Mouse (Mus musculus): ENCODE data around the gene Zfp974. TPM values are rescaled to one million over a fixed set of nuclear protein-coding genes. Genes with fewer than 3 reads are reported as not detected.
"Not testable (repeated sequence)": the region's sequence is repeated elsewhere in the genome, so short reads cannot be mapped to it uniquely, and the experiment has no call there.

Zfp974 gene
- 10 to 100 TPM in 1 of 2 experiments, 1 to 10 TPM in 1; 8.3 to 10.0 TPM for polyA plus RNA-seq (2017; shearing (Covaris generic))

DNA sequence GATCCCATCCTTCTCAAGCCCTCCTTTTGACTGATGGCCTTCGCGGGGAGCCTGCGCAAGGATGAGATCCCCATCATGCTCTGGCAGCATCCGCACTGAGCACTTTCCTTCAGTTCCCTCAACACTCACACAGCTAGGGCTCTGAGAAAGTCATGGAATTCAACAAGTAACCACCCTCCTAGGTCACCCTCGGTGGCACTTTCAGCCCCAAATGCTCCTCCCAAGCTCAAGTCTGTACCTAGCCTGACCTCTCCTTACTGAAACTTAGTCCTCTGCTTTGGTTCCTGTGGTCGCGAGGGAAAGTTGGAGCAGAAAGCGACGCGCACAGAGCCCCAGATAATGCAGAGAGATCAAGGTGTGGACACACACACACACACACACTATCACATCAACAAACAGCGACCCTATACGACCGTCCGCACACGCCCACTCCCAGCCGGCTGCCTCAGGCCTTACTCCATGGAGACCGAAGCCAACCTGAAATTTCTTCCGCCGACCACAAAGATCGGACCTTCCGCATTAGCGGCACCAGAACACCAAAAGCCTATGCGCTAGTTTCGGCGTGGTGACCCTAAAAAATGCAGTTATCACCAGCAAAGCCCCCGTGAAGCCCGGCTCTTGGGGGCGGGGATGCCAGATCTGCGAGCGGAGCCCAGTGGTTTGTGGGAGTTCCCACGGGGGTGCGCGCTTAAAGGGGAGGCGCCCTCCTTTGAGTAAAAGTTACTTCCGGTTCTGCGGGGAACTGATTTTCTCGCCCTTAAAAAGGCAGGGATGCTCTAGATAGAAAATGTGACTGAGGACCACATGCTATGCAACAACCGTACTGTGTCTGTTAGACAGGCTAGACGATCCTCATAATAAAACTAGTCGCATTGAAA is at the start of gene Zfp974:
Gene Zfp974, minus strand, starts transcription at position 643 of the 878 bp plus-strand sequence.
- peak; percentile 76 for ATAC-seq

- ATAC-seq: not testable (repeated sequence)
Measured at GRCm38 (mm10) chr7:27949451-27949850, 20.2 kb upstream of the Zfp974 start.

GRCm38 (mm10) chr7:27941869-27942268 is 12.6 kb upstream of the Zfp974 start:
- ATAC-seq: peak; percentile 53

DNA sequence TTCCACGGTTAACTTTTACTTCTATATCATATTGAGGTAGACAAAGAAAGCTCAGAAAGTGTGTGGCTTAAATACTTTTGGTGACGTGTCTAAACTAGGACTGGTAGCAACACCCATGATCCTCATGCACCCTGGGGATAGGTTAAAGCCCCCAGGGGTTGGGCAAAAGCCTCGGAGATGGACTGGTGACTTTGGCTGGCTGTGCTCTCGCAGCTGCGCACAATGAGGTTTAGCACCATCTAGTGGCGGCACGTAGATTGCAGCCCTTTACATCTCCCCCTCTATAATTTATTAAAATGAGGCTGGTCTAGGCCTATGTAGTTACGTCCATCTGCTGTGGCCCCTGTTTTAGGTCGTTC is 4.5 kb upstream of the Zfp974 start:
- ATAC-seq: peak; percentile 22

GRCm38 (mm10) chr7:27933050-27933799 is 4.0 kb upstream of the Zfp974 start:
- ATAC-seq: peak; percentile 92

DNA sequence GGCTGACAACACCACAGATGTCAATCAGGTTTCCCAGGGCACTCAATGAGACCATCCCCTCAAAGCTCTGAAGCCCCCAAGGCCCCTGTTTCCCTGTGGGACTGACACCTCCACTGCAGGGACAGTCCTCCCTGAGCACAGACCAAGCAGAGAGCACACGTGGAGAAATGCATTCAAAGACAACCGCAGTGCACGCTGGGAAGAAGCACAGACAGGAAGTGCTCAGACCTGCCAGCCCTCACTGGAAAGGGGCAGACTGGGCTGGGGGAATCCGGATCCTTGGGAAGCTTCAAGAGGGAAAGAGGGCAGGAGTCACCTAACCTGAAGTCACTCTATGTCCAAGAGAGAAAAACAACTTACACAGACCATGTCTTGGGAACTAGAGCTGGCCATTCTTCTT is 2.2 kb downstream of the Zfp974 start:
- ATAC-seq: not testable (repeated sequence)

DNA sequence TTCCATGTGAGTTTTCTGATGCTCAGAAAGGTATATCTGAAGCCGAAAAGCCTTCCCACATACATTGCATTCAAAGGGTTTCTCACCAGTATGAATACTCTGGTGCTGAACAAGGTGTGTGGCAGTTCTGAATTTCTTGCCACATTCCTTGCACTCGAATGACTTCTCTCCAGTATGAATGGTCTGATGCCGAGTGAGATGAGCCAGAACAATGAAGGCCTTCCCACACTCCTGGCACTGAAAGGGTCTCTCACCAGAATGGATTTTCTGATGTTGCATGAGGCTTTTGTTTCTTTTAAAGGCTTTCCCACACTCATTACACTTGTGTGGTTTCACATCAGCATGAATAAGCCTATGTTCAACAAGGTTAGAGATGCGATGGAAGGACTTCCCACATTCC is 18.3 kb downstream of the Zfp974 start:
- ATAC-seq: not testable (repeated sequence)

GRCm38 (mm10) chr7:27905061-27905848 is 24.0 kb downstream of the Zfp974 start:
- no peak for ATAC-seq

DNA sequence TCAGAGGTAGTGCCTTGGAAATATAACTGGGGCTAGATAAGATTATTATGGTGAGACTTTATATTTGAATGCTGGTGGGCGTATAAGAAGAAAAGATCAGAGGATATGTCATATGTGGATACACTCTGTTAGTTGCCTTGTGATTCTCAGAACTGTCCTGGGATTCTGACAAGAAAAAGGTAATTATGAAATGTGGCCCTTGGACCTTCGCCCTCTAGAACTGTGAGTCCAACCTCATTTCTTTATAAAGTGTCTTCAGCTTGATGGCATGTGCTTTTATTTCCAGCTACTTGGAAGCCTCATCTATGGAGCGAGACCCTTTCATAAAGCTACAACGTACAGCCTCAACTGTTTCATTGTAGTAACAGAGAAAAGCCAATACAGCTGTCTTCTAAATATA is 28.7 kb downstream of the Zfp974 start:
- ATAC-seq: no peak

GRCm38 (mm10) chr7:27881721-27882120 is 47.5 kb downstream of the Zfp974 start:
- no peak for ATAC-seq

DNA sequence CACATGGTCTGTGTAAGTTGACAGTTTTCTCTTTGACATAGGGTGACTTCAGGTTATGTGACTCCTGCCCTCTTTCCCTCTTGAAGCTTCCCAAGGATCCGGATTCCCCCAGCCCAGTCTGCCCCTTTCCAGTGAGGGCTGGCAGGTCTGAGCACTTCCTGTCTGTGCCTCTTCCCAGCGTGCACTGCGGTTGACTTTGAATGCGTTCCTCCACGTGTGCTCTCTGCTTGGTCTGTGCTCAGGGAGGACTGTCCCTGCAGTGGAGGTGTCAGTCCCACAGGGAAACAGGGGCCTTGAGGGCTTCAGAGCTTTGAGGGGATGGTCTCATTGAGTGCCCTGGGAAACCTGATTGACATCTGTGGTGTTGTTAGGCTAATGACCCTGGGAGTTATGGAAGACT is 66.7 kb downstream of the Zfp974 start:
- not testable (repeated sequence) for ATAC-seq

DNA sequence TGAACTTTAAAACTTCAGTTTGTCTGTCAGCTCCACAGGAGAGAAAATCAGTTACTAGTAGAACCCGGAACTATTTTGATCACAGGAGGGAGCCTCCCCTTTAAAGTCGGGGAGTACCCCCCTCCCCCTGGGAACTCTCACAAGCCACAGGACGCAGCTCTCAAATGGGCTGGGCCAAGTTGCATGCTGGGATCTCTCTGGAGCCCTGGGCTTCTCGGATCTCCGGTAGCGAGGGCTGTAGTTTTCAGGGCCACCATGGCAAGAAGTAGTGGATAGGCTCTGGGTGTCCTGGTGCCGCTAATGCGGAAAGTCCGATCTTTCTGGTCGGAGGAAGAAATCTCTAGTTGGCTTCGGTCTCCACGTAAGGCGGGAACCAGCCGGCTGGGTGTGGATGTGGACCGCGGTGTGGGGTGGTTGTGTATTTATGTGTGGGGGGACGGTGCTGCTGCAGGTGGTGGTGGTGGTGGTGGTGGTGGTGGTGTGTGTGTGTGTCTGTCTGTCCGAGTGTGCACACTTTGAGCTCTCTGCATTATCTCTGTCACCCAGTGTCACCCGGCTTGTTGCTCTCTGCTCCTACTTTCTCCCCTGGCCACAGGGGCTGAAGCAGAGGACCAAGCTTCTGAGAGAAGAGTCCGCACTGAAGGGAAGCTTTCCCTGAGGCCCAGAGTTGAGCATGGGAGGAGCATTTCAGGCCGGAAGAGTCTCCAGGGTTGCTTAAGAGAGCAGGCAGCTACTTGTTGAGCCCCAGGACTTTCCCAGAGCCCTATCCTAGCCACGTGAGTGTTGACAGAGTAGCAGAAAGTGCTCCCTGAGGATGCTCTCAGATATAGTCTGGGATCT is 68.6 kb downstream of the Zfp974 start:
- peak; percentile 97 for ATAC-seq

DNA sequence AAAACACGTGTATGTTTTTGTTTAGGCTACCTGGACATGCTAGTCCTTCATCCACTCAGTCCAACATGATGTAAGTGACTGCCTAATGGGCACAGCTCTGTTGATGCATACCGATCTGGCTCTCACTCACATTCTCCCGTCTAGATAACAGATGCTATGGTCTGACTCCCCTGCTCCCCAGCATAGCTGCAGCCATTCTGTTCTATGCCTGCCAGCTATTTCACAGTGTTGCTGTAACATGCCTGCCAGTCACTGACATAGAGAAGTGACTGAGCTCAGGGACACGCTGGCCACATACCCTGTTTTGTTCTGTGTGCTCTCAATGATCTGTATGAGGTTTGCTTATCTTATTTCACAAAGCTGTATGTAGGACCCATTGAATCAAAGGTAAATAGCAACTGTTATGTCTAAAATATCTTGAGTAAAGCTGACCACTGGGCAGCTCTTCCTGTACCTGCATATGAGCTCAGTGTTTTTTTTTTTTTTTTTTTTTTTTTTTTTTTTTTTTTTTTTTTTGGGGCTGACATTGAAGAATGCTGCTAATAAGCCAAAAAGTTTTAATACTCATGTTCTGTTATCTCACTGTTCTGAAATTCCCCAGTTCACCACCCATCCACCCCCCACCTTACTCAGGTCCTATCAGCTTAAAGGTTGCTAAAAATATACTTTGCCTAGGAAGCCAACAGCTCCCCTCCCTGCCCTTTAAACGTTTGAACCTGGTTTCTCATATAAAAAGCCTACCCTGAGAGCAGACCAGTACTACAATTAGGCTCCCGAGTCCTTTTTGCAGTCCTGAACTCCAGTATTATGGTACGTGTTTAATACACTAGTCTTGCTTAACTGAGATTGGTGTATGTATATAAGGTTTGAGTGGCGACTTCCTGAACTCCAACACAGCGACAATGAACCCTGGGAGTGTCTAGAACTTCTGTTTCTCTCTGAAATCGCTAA is 69.7 kb downstream of the Zfp974 start:
- ATAC-seq: peak; percentile 42

Other genes with a start within 250 kb of the Zfp974 start
- 1 to 10 TPM; 3.0 to 3.6 TPM for gene Zfp607b, start 240.1 kb downstream of the Zfp974 start, polyA plus RNA-seq (2017; shearing (Covaris generic))
- gene Zfp60, start 198.1 kb downstream of the Zfp974 start, polyA plus RNA-seq (2017; shearing (Covaris generic)): 10 to 100 TPM; 11.7 to 19.1 TPM
- 10 to 100 TPM in 1 of 2 experiments, 1 to 10 TPM in 1; 6.1 to 11.8 TPM for gene Zfp626, start 122.3 kb downstream of the Zfp974 start, polyA plus RNA-seq (2017; shearing (Covaris generic))
- 1 to 10 TPM; 6.6 to 7.3 TPM for gene Zfp59, start 90.9 kb downstream of the Zfp974 start, polyA plus RNA-seq (2017; shearing (Covaris generic))
- 1 to 10 TPM; 7.5 to 9.0 TPM for gene Zfp607a, start 71.9 kb downstream of the Zfp974 start, polyA plus RNA-seq (2017; shearing (Covaris generic))
- gene Zfp780b, start 49.7 kb upstream of the Zfp974 start, polyA plus RNA-seq (2017; shearing (Covaris generic)): 10 to 100 TPM; 36.1 to 37.0 TPM
- 1 to 10 TPM; 4.2 to 5.2 TPM for gene Zfp850, start 84.7 kb upstream of the Zfp974 start, polyA plus RNA-seq (2017; shearing (Covaris generic))
- gene Psmc4, start 120.6 kb upstream of the Zfp974 start, polyA plus RNA-seq (2017; shearing (Covaris generic)): 100 to 1,000 TPM; 203 to 249 TPM
- gene Fcgbp, start 141.8 kb upstream of the Zfp974 start, polyA plus RNA-seq (2017; shearing (Covaris generic)): not detected
- not detected for gene 9530053A07Rik, start 200.0 kb upstream of the Zfp974 start, polyA plus RNA-seq (2017; shearing (Covaris generic))
- 10 to 100 TPM; 53.5 to 57.0 TPM for gene Fbl, start 240.2 kb upstream of the Zfp974 start, polyA plus RNA-seq (2017; shearing (Covaris generic))